Mouse (Mus musculus): ENCODE data around the gene Hist1h4f. TPM values are rescaled to one million over a fixed set of nuclear protein-coding genes. Genes with fewer than 3 reads are reported as not detected.
"Not testable (repeated sequence)": the region's sequence is repeated elsewhere in the genome, so short reads cannot be mapped to it uniquely, and the experiment has no call there.

The Hist1h4f gene
- 0.26 and 0.78 TPM in 2 replicates for polyA plus RNA-seq (2012; rRNA removed)

DNA sequence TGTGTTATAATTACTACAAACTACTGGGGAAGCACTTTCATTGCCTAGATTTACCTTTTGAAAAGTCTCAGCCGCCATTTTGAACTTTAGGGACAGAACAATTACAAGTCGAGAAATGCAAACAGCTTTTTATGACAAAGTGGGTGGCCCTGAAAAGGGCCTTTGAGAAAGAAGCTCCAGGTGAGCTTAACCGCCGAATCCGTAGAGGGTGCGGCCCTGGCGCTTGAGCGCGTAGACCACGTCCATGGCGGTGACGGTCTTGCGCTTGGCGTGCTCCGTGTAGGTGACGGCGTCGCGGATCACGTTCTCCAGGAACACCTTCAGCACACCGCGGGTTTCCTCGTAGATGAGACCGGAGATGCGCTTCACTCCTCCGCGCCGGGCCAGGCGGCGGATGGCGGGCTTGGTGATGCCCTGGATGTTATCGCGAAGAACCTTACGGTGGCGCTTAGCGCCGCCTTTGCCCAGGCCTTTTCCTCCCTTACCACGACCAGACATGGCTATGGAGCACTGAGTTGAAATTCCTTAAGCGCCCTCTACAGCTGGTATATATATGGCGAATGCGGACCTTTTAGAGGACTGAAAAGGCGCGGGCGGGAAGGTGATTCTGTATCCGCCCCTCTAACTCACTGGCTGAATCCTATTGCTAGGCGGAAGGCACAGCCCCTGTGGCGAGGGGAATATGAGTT is at the start of gene Hist1h4f:
TSS of gene Hist1h4f (minus strand) at position 503 of the 689 bp plus-strand sequence.
- peak; percentile 67 for DNase-seq (ENCODE audit: low spot score)

DNA sequence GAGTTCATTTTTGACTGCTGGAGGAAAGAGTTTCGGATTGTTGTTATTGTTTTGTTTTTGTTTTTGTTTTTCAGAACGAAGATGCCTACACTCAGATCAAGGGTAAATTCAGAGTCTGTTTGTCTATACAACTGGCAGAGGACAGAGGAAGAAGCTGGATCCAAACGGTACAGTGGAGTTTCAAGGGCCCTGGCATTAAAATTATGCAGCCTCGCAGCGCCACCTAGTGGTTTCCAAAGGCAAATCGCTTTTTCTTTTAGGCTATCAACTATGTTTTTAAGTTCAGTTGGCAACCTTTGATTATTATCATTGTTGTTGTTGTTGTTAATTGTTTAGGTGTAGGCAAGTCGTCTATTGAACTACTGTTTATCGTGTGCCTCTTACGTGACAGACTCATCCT is 46.5 kb upstream of the Hist1h4f start:
- peak; percentile 55 for DNase-seq (ENCODE audit: low spot score)

DNA sequence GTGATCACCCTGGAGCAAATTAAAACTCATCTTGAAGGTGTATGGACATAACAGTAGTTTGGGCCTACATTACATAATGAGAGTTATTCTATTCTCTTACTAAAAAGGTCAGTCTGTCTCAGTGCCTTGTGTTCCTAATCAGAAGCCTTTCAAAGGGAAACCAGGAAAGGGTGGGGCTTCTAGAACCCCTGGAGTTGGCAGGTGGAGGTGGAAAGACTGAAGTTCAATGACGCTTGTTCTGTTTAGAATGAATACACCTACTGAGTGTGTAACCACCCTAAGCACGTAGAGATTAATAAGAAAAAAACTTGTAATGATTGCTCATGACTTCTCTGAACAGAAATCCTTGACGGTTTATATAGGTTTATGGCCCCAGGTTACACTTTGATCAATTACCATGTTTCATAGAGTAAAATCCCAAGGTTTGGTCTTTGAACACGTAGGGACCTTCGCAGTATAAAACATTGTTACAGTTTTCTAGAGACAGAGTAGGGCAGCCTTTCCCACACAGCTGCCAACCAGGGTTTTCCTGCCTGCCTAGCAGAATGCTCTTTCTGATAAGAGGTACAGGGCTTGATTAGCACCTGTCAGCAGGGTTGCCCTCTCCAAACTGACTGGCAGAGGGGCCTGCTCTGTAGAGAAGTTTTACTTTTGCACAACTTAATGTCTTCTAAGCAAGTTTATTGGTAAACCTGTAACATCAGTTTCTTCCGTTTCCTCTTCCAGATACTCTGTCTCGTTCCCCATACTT is 44.3 kb upstream of the Hist1h4f start:
- no peak for DNase-seq (ENCODE audit: low spot score)

DNA sequence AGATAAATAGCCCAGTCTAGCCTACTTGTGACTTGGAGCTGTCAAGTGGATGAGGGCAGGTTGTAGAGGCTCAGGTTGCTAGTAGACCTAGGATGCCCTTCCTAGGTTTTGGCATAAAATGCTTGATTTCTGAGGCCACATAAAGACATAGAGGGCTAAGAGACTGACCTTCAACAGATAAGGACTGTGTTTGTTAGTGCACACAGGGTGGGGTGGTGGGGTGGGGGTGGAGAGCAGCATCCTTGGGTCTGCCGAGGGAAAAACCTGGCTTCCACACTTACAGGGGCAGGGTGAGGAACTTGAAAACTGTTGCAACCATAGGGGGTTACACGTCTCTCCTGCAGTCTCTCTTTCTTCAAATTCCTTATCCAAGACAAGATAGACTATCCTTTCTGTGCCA is 43.7 kb upstream of the Hist1h4f start:
- no peak for DNase-seq (ENCODE audit: low spot score)

DNA sequence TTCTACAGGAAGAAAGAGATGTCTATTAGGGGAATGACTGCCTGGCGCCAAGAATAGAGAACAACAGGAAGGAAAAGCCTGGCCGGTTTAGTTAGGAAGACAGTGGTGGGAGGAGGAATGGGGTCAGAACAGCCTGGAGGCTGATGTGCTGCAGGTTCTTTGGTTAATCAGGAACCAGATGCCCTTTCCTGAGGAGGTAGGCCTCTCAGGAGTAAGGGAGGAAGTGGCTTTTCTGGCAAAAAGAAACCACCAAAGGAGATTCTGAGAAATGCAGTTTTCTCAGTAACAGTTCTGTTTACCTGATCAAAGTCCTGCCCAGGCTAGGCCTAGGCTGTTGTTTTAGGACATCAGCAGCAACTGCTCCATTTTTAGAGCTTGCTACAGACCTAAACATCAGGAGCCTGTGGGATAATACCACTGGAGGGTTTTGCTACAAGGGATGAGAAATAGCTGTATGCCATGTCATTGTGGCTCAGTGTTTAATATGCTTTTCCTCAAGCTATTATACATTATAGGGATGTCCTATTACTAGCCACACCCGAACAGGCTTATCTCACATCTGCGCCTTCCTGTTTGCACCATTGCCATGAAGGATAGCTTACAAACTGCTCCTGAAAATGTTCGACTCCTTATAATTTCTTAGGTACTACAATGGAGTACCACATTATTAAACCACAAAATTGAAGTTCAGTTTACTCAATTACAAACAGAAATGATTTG is 41.8 kb upstream of the Hist1h4f start:
- no peak for DNase-seq (ENCODE audit: low spot score)

DNA sequence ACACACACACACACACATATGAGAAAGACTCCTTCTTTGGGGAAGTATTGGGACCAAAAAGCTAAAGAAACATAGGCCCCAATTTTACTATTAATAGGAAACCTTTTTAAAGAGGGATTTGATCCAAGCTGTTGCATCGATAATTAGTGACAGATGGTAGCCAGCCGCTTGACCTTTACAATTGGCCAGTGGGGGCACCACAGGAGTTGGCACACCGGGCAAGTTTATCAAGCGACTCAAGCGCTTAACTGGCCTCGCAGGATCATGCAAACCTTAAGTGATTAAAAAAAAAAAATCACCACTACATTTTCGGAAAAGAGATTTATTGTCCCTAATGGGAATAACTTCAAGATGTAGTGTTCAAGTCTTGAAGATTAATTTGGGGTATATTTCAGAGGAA is 41.2 kb upstream of the Hist1h4f start:
- no peak for DNase-seq (ENCODE audit: low spot score)

DNA sequence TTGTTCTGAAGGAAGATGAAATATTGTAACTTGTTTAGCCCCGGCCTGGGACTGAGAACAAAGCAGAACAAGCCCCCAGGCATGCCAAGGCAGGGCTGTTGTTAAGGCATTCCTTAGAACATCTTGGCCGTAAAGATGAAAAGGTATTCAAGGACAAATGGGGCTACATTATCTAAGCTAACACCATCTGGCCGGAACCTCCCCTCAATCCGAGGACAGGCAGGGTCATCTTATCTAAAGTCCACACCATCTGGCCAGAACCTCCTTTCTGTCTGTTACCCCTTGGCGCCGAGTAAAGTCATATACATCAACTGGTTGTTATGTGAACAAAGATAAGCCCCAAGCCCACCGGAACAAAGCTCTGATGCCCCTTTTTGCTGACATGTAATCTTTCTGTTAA is 40.4 kb upstream of the Hist1h4f start:
- not testable (repeated sequence) for DNase-seq (ENCODE audit: low spot score)

DNA sequence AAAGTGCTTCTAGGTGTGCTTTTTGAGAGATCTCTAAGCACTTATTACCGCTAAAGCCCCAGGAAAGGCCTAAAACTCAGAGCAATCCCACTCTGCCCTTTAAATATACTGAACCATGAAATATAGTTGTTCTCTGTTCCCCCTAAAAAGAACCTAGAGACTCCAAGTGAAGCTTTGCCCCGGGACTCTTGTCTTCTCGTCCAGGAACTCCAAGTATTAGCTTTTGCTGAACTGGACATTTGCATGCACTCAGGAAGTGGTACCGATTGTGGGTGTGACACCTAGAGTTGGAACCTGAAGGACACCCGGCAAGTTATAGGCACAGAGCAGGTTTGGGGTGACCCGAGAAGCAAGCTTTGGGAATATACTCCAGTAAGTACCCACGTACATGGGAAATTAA is 39.8 kb upstream of the Hist1h4f start:
- DNase-seq (ENCODE audit: low spot score) = no peak

DNA sequence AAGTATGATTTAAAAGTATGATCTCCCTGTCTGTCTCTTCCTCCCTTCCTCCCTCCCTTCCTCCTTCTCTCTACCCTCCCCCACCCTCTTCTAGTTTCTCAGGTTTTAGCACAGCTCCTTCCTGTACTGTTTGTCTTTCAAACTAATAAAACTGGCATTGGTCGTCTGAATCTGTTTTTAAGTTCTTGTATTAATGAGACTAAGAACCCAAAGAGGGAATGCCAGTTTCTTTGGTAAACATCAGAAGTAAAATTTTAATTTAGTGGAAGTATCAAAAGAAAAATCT is 35.4 kb upstream of the Hist1h4f start:
- no peak for DNase-seq (ENCODE audit: low spot score)

DNA sequence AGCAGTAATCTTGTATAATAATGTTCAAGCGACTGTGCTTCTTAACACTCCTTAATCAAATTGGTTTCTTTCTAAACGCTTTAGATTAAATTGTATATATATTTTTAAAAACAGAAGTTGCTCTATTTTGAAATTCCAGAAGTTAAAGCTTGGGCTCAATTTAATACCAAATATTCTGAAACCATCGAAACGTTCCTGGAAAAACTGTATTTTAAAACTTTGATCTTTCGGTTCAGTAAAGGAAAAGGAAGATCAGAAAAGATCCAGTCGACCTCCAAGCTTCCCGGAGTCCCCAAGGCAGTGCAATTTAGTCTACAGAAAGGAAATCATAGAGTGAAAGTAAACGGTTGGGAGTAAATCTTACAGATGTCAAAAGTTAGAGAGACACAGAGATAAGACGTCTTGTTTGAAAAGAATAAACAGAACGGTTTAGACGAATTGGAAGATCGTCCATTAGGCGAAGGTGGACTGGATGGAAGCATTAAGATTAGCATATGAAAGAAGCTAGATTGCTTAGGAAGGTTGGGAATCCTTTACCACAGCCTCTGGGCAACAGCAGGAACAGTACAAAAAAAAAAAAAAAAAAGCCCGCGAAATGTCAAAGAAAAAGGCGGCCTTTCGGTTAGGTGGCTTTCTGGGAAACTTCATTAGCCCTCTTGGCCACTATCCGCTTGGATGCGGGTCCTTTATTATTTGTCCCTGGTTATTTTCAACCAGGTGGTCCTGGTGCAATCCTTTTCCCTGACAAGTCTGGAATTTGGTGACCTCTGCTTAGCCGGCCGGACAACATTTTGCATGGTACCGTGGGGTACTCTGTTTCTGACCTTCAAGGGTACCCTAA is 34.9 kb upstream of the Hist1h4f start:
- DNase-seq (ENCODE audit: low spot score) = no peak

DNA sequence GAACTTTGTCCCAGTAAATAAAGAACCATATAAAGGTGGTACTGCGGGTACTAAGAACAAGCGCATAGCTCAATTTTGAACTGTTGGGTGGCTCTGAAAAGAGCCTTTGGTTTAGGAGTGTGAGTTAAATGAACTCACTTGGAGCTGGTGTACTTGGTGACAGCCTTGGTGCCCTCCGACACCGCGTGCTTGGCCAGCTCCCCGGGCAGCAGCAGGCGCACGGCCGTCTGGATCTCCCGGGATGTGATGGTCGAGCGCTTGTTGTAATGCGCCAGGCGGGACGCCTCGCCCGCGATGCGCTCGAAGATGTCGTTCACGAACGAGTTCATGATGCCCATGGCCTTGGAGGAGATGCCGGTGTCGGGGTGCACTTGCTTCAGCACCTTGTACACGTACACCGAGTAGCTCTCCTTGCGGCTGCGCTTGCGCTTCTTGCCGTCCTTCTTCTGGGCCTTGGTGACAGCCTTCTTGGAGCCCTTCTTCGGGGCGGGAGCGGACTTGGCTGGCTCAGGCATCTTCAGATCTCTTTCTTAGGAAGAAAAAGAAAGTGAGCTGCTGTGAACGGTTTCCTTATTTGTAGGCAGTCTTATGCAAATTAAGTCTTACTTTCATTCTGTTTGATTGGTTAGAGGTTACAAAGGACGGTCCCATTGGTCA is 34.1 kb upstream of the Hist1h4f start:
- DNase-seq (ENCODE audit: low spot score) = peak; percentile 48

DNA sequence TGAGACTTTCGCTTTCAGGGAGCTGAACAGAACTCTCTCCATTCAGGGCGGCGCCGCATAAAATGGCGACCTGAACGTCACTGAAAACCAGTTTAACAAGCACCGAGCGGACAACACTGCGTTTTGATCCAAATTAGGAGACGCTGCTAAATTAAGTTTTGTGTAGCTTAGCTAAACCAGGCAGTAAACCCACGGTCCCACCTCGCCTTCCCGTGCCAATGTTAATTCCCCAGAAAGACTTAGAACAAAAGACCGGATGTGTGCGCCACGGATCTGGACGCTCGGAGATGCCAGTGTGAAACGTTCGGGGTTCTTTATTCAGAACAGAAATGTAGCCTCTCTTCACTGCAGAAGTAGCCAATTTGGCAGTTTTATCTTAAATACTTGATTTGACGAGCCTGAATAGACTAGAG is 33.6 kb upstream of the Hist1h4f start:
- peak; percentile 65 for DNase-seq (ENCODE audit: low spot score)

DNA sequence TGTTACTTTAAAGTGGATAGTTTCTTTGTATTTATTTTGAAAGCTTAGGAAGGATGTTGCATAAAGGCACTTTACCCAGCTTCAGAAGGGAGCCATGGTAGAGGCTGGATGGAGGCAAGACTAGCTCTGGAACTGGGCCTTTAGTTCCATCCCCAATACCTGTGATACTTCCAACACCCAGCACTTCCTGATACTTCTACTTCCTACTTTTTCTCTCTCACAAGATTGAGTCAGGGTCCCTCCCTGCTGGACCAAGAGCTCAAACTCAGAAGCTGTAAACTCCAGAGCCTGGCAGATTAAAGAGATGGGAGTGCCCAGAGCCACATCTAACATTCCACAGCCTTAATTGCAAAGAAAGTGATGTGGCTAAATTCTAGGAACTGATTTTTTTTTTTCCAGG is 32.9 kb upstream of the Hist1h4f start:
- no peak for DNase-seq (ENCODE audit: low spot score)

DNA sequence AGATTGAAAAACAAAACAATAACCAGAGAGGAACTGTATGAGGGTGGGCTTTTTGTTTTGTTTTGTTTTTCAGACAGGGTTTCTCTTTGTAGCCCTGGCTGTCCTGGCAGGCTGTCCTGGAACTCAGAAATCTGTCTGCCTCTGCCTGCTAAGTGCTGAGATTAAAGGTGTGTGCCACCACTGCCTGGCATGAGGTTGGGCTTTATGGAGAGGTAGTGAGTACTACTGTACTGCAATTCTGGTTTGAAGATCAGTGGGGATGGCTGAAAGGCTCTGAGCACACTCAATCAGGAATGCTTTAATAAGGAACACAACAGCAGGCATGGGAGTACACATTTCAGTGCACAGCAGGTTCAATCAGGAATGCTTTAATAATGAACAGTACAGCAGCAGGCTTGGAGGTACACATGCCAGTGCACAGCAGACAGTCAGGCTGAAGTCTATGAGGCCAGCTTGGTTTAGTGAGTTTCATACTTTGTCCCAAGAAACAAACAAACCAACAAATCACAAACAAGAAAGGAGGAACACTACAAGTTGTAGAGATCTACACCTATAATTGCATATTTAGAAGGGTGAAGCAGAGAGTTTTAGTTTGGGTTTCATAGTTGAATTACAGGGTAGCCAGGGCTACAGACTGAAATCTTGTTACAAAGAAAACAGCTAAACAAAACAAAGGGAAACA is 32.1 kb upstream of the Hist1h4f start:
- DNase-seq (ENCODE audit: low spot score) = no peak

DNA sequence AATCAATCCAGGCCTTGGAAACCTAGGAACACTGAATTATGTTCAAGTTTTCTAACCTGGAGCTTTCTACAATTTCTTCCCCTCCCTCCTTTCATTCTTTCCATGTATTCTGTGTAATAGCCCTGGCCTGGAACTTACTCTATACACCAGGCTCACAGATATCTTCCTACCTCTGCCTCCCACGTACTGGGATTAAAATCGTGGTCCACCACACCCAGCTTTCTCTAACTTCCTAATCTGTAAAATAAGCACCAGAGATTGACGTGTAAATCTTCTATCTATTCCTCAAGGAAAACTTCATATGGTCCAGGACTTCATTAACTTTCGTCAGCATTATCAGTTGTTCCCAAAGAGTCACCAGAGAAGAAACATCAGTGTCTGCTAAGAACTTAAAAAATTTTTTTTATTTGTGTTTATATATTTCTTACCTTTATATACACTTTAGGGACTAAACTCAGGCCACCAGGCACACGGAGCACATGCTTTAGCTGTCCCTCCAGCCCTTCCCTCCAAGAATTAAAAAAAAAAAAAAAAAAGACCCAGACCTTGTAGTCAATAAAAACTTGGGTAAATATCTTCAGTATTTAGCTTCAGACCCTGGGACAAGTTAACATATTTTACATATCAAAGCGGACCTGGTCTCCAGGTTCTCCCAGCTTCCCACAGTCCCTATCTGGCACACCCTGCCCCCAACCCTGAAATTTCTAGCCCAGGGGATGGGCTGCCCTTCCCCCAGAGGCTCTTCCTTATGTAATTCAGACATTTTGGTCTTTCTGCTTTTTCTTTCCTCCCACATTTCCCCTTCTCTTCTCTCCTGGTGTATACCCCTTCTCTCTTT is 31.0 kb upstream of the Hist1h4f start:
- no peak for DNase-seq (ENCODE audit: low spot score)

DNA sequence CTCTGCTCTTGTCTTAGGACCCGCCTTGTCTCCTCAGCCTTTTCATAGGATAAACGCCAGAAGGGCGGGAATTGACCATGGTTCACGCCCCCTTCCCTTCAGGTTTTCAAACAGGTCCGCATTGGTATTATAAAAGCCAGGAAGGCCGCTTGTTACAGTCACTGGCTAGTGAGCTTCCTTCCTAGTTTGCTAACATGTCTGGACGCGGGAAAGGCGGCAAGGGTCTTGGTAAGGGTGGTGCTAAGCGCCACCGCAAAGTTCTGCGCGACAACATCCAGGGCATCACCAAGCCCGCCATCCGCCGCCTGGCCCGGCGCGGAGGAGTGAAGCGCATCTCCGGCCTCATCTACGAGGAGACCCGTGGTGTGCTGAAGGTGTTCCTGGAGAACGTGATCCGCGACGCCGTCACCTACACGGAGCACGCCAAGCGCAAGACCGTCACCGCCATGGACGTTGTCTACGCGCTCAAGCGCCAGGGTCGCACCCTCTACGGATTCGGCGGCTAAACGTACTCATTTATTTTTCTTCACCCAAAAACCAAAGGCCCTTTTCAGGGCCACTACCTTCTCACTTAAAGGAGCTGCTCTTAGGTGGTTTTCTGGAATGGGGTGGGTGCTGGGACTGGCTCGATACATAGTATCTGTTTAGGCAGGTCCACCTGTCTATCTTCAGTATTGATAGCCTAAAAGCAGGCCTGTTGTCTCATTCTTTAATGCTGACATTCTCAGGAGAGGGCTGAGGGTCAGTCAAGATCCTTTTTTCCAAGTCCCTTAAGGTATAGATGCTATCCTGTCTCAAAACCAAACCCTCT is 30.2 kb upstream of the Hist1h4f start, which contains the start of gene Hist1h4d:
TSS of gene Hist1h4d (plus strand) at position 191 of the 811 bp plus-strand sequence.
- DNase-seq (ENCODE audit: low spot score) = peak; percentile 91

DNA sequence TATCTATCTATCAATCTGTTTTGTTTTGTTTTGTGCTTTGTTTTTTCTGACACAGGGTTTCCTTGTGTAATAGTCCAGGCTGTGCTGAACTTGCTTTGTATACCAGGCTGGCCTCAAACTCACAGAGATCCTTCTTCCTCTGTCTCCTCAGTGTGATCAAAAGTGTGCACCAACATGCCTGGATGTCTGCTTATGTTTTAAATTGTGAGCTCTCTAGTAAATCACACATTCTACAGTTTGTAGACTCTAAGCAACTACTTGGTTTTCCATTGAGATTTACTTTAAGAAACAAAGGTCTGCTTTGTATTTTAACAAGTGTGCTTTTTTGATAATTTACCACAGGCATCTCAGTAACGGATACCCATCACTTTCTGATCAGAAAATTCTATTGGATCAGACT is 26.4 kb upstream of the Hist1h4f start:
- no peak for DNase-seq (ENCODE audit: low spot score)

DNA sequence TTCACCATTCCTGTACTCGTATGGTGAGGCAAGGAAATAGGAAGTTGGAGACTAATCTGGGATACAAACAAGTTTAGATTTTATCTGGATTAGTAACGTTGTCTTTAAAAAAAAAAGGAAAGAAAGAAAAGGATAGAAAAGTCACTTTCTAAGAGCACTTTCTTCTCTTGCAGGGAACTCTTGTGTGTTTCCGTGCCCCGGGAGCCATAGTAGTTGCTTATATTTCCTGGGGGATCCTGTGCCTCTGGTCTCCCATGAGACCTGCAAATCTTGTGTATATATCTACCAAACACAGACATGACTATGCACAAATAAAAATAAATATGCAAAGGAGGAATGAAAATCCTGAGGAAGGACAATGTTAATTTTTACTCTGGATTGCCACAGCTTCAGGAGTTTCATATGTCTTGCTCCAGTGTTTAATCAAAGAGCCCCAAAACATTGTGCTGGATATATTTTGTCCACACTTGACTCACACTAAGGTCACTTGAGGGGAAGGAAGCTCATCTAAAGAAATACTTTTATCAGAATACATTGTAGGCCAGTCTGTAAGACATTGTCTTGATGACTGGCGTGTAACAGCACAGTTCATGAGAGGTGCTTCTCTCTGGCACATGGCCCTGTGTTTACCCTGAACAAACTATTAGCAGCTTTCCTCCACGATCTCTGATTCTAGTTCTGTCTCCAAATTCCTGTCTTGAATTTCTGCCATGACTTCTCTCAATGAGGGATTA is 25.6 kb upstream of the Hist1h4f start:
- DNase-seq (ENCODE audit: low spot score) = no peak

Measured in urinary bladder, adult 2 months (tissue).